Mouse (Mus musculus): ENCODE data around the gene Il17c. TPM values are rescaled to one million over a fixed set of nuclear protein-coding genes. Genes with fewer than 3 reads are reported as not detected.
A peak's percentile ranks its signal among the peaks of the same experiment; 100 is the strongest.

Il17c gene
- polyA plus RNA-seq, 1 experiment, result 1.4 TPM

GRCm38 (mm10) chr8:122433269-122433905 is 11.6 kb downstream of the Il17c start:
- no peaks in the 10 kb centered on the region for H3K36me3 ChIP-seq (ENCODE audit: control insufficient read depth, insufficient read depth, low read length)
- WGBS, result 45% methylated on average over 11 of the region's 11 CpGs
- no peaks in the 10 kb centered on the region for H3K27me3 ChIP-seq (ENCODE audit: control insufficient read depth, insufficient read depth, low read length)
- peaks cover 62% of the 10 kb centered on the region for H3K4me1 ChIP-seq (replicated peaks; ENCODE audit: control insufficient read depth, insufficient read depth, low read length)
- DNase-seq, result no peak
- H3K27ac ChIP-seq (ENCODE audit: control insufficient read depth, insufficient read depth, low read length), result peak overlapping the region; percentile 82
- TF ChIP-seq CTCF (IDR thresholded peaks at IDR 0.05; ENCODE audit: borderline replicate concordance, control insufficient read depth, extremely low read depth, insufficient read depth, low read length, poor library complexity) (peak; percentile 28; the same call in 1 of the 2 replicates), POLR2A (IDR thresholded peaks at IDR 0.05; ENCODE audit: control insufficient read depth, extremely low read depth, insufficient read depth, low read length, poor library complexity) (no peak)
- H3K4me3 ChIP-seq (ENCODE audit: control insufficient read depth, insufficient read depth, low read length), result peak overlapping the region; percentile 98

DNA sequence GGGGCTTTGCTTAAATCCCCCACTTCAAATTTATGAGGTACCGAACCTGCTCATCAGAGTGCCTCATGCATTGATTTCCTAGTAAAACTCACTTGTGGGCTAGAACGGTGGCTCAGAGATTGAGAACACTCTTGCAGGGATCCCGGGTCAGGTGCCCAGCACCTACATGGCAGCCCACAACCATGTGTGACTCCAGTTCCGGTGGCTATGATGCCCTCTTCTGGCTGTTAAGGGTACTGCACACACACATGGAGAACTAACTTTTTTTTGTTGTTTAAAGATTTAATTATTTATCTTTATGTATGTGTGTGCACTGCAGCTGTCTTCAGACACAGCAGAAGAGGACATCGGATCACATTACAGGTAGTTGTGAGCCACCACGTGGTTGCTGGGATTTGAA is 13.6 kb downstream of the Il17c start:
- no peak overlapping the region for H3K27ac ChIP-seq (ENCODE audit: control insufficient read depth, insufficient read depth, low read length)
- TF ChIP-seq POLR2A (IDR thresholded peaks at IDR 0.05; ENCODE audit: control insufficient read depth, extremely low read depth, insufficient read depth, low read length, poor library complexity) (no peak), CTCF (IDR thresholded peaks at IDR 0.05; ENCODE audit: borderline replicate concordance, control insufficient read depth, extremely low read depth, insufficient read depth, low read length, poor library complexity) (peak; percentile 69; the same call in 1 of the 2 replicates)
- no peaks in the 10 kb centered on the region for H3K36me3 ChIP-seq (ENCODE audit: control insufficient read depth, insufficient read depth, low read length)
- no peak overlapping the region for H3K4me3 ChIP-seq (ENCODE audit: control insufficient read depth, insufficient read depth, low read length)
- H3K4me1 ChIP-seq (replicated peaks; ENCODE audit: control insufficient read depth, insufficient read depth, low read length), result peaks cover 56% of the 10 kb centered on the region
- H3K27me3 ChIP-seq (ENCODE audit: control insufficient read depth, insufficient read depth, low read length), result no peaks in the 10 kb centered on the region
- DNase-seq, result no peak
- 96% methylated on average over 6 of the region's 6 CpGs for WGBS

DNA sequence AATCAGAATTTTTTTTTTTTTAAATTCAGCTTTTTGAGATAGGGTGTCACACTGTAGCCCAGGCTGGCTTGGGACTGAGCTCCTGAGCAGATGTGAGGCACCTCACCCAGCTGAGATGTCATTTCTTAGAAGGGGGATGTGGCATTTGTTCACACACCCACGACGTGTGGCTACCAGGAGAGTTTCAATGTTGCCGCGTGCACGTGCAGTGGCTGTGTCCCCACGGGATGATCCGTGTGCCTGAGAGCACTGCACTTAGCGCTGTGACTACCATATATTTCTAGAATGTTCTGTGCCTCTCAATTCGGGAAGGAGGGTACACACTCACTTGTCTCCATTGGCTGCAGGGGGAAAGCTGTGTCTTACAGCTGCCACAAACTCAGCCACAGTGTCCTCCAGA is 14.3 kb downstream of the Il17c start:
- Histone ChIP-seq H3K27ac (ENCODE audit: control insufficient read depth, insufficient read depth, low read length) (no peak overlapping the region), H3K36me3 (ENCODE audit: control insufficient read depth, insufficient read depth, low read length) (no peaks in the 10 kb centered on the region), H3K27me3 (ENCODE audit: control insufficient read depth, insufficient read depth, low read length) (no peaks in the 10 kb centered on the region), H3K4me3 (ENCODE audit: control insufficient read depth, insufficient read depth, low read length) (no peak overlapping the region), H3K4me1 (replicated peaks; ENCODE audit: control insufficient read depth, insufficient read depth, low read length) (peaks cover 49% of the 10 kb centered on the region)
- WGBS, result 26% methylated on average over 9 of the region's 9 CpGs
- no peak for DNase-seq
- TF ChIP-seq CTCF (IDR thresholded peaks at IDR 0.05; ENCODE audit: borderline replicate concordance, control insufficient read depth, extremely low read depth, insufficient read depth, low read length, poor library complexity) (no peak), POLR2A (IDR thresholded peaks at IDR 0.05; ENCODE audit: control insufficient read depth, extremely low read depth, insufficient read depth, low read length, poor library complexity) (no peak)

DNA sequence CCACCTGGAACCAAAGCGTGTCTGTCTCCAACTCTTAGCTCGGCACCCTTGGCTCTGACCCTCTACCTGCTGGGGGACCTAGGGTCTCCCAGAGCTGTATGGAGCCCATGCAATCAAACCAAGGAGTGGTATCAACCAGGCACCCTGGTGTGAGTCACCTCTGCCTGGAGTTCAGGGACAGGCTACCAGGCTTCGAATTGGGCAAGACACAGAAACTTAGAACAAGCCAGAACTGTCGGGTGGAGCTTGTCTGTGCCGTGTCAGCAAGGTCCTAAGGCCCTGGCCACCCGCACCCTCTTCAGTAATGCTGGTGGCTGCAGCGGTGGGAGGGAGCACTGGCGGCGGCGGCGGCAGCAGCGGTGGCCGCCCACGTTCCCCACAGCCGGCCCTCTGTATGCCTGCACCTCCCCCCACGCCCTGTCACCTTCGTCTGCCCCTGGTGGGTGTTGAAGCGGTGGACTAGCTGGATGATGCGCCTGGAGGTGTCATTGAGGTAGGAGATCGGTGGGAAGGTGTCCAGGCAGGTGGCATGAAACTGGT is 14.8 kb downstream of the Il17c start:
- Histone ChIP-seq H3K27ac (ENCODE audit: control insufficient read depth, insufficient read depth, low read length) (no peak overlapping the region), H3K27me3 (ENCODE audit: control insufficient read depth, insufficient read depth, low read length) (no peaks in the 10 kb centered on the region), H3K36me3 (ENCODE audit: control insufficient read depth, insufficient read depth, low read length) (no peaks in the 10 kb centered on the region), H3K4me3 (ENCODE audit: control insufficient read depth, insufficient read depth, low read length) (no peak overlapping the region), H3K4me1 (replicated peaks; ENCODE audit: control insufficient read depth, insufficient read depth, low read length) (peaks cover 44% of the 10 kb centered on the region)
- no peak for TF ChIP-seq POLR2A (IDR thresholded peaks at IDR 0.05; ENCODE audit: control insufficient read depth, extremely low read depth, insufficient read depth, low read length, poor library complexity)
- TF ChIP-seq CTCF (IDR thresholded peaks at IDR 0.05; ENCODE audit: borderline replicate concordance, control insufficient read depth, extremely low read depth, insufficient read depth, low read length, poor library complexity), result no peak
- no peak for DNase-seq
- 67% methylated on average over 20 of the region's 20 CpGs for WGBS

DNA sequence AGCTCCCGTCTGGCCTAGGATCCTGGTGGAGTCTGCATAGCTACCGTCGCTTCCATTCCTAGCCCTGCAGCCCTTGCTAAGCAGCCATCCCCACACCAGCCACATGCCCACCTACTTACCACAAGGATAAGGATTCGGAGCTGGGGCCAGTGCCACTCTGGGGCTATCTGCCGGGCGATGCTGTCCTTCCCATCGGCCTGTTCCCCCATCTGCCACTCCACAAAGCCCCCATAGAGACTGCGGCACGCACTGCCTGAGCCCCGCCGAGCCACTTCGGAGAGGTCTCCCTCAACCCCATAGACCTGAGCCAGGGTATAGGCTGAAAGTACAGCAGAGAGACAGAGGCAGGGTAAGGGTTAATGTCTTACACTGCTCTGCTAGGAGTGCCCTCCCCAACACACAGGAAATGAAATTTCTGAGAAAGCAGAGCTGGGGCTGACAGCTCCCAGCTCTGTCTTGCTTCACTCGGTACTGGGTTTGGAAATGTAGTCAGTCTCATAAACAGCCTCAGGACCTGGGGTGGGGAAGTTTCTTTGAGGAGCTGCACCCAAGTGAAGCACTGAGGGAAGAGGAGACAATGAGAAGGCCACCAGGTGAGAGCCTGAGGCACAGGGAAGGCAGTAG is 16.0 kb downstream of the Il17c start:
- Histone ChIP-seq H3K36me3 (ENCODE audit: control insufficient read depth, insufficient read depth, low read length) (no peaks in the 10 kb centered on the region), H3K27me3 (ENCODE audit: control insufficient read depth, insufficient read depth, low read length) (no peaks in the 10 kb centered on the region), H3K4me3 (ENCODE audit: control insufficient read depth, insufficient read depth, low read length) (peak overlapping the region; percentile 41), H3K27ac (ENCODE audit: control insufficient read depth, insufficient read depth, low read length) (peak overlapping the region; percentile 80), H3K4me1 (replicated peaks; ENCODE audit: control insufficient read depth, insufficient read depth, low read length) (peaks cover 44% of the 10 kb centered on the region)
- peak; percentile 36 for DNase-seq
- WGBS, result 81% methylated on average over 13 of the region's 13 CpGs
- TF ChIP-seq CTCF (IDR thresholded peaks at IDR 0.05; ENCODE audit: borderline replicate concordance, control insufficient read depth, extremely low read depth, insufficient read depth, low read length, poor library complexity) (no peak), POLR2A (IDR thresholded peaks at IDR 0.05; ENCODE audit: control insufficient read depth, extremely low read depth, insufficient read depth, low read length, poor library complexity) (peak; percentile 12; the same call in 1 of the 2 replicates)

DNA sequence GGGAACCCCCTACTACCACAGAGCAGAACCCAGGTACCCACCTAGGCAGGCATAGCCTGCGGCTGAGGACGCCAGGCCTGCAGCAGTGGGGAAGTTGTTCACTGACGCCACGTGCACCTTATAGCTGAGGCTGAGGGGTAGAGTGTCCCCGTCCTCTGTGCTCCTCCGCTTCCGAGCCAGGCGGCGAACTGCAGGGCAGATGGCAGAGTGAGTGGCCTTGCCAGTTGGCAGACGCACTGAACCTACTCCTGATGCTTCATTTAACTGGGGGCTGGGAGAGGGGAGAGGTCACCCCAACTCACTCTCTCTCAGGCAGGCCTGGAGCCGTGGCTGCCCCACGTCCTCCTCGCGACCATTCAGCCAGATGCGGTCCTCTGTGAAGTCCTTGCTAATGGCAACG is 17.5 kb downstream of the Il17c start:
- H3K4me3 ChIP-seq (ENCODE audit: control insufficient read depth, insufficient read depth, low read length), result no peak overlapping the region
- WGBS, result 98% methylated on average over 16 of the region's 16 CpGs
- peaks cover 36% of the 10 kb centered on the region for H3K4me1 ChIP-seq (replicated peaks; ENCODE audit: control insufficient read depth, insufficient read depth, low read length)
- no peak overlapping the region for H3K27ac ChIP-seq (ENCODE audit: control insufficient read depth, insufficient read depth, low read length)
- TF ChIP-seq CTCF (IDR thresholded peaks at IDR 0.05; ENCODE audit: borderline replicate concordance, control insufficient read depth, extremely low read depth, insufficient read depth, low read length, poor library complexity) (no peak), POLR2A (IDR thresholded peaks at IDR 0.05; ENCODE audit: control insufficient read depth, extremely low read depth, insufficient read depth, low read length, poor library complexity) (no peak)
- no peaks in the 10 kb centered on the region for H3K27me3 ChIP-seq (ENCODE audit: control insufficient read depth, insufficient read depth, low read length)
- H3K36me3 ChIP-seq (ENCODE audit: control insufficient read depth, insufficient read depth, low read length), result no peaks in the 10 kb centered on the region
- DNase-seq, result no peak

Data from thymus, adult 2 months (tissue).